Mouse (Mus musculus) midbrain, embryonic 10.5 days (tissue): ENCODE results near the gene Plxdc2. TPM values are rescaled to one million over a fixed set of nuclear protein-coding genes. Genes with fewer than 3 reads are reported as not detected.

Source experiments
- DNase-seq: peaks from one replicate; pipeline ENCODE4 v3.0.0-alpha.2; 2017; ENCODE audit warnings: low spot score
- H3K27ac ChIP-seq: fragments of 300-500 bp; sonication (generic); replicated peaks from 2 replicates; pipeline ENCODE4 v1.5.1; 2016; ENCODE audit warnings: mild to moderate bottlenecking
- H3K27me3 ChIP-seq: fragments of 300-500 bp; sonication (generic); 2 replicates; pipeline ENCODE4 v1.6.1; 2016; ENCODE audit warnings: low read depth, mild to moderate bottlenecking; ENCODE audit not compliant: poor library complexity, severe bottlenecking
- H3K36me3 ChIP-seq: fragments of 300-500 bp; sonication (generic); 2 replicates; pipeline ENCODE4 v1.6.1; 2016; ENCODE audit warnings: mild to moderate bottlenecking, moderate library complexity
- H3K4me1 ChIP-seq: fragments of 300-500 bp; sonication (generic); 2 replicates; pipeline ENCODE4 v1.6.1; 2016
- H3K4me3 ChIP-seq: fragments of 300-500 bp; sonication (generic); 2 replicates; pipeline ENCODE4 v1.5.1; 2016; ENCODE audit warnings: mild to moderate bottlenecking, moderate library complexity
- H3K9me3 ChIP-seq: fragments of 300-500 bp; sonication (generic); replicated peaks from 2 replicates; pipeline ENCODE4 v1.6.1; 2016; ENCODE audit warnings: mild to moderate bottlenecking
- WGBS: fragments of 180-500 bp; shearing (Covaris S2); methylation state at CpG from one replicate; pipeline ENCODE4 v1.1.7; 2016; 5-methylcytosine and 5-hydroxymethylcytosine counted together
- polyA plus RNA-seq: library from polyadenylated mRNA; unstranded; fragments of >200 nt; fragmentation: Nextera tagmentation; extraction: Ambion mirVana; gene quantifications from 2 replicates; pipeline ENCODE4 v1.2.1, GENCODE M21; 2016

The Plxdc2 gene
- polyA plus RNA-seq, 1 experiment from 2014 or later: 16.9 TPM

DNA sequence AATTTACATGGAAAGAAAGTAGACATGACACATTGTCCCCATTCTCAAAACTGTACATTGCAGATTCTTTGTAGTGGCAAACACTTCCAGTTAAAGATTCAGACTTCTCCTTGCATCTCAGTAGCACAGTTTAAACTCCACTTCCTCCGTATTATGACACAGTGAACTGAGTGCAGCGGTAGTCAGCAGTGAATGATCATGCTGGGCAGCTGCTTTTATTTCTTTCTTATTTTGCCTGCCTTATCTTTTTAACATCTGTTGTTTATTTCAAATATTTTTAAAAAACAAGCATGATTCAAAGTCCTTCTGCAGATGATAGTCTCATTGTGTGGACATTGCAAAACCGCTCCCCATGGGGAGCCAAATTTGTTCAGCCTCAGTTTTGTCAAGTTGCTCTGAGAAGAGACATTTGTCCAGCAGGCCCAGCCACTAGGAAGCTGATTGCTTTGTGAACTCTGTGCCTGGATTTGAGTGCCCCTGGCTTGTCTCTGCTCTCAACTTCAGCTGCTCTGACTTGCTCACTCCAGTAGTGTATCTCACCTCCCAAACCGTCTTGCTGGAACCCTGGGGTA is 9.8 kb downstream of the Plxdc2 start:
- 53% methylated on average over 4 of the region's 4 CpGs for WGBS
- Histone ChIP-seq H3K9me3 (no peaks in the 10 kb centered on the region), H3K36me3 (no peaks in the 10 kb centered on the region), H3K4me3 (no peak overlapping the region), H3K27ac (no peak overlapping the region), H3K4me1 (peaks cover 7% of the 10 kb centered on the region), H3K27me3 (no peaks in the 10 kb centered on the region)
- no peak for DNase-seq

DNA sequence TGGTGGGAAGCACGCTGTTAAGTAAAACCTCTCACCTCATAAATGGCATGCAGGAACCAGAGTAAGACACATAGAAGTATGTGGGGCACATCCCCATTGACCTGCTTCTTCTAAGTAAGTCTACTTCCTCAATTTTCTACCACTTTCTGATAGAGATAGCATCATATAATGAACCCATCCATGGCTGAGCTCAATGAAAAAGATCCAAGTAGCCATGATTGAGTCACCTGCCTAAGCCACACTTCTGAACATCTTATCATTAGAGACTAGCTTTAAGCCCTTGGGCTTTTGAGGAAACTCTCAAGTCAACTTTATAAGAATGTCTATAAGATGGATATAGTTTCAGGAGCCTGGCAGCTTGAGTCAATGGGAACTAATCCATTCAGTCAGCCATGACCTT is 14.3 kb downstream of the Plxdc2 start:
- DNase-seq: no peak
- Histone ChIP-seq H3K36me3 (no peaks in the 10 kb centered on the region), H3K4me3 (no peak overlapping the region), H3K27ac (no peak overlapping the region), H3K4me1 (peaks cover 7% of the 10 kb centered on the region), H3K27me3 (no peaks in the 10 kb centered on the region), H3K9me3 (no peaks in the 10 kb centered on the region)
- WGBS: 100% methylated on average over 1 of the region's 1 CpGs

DNA sequence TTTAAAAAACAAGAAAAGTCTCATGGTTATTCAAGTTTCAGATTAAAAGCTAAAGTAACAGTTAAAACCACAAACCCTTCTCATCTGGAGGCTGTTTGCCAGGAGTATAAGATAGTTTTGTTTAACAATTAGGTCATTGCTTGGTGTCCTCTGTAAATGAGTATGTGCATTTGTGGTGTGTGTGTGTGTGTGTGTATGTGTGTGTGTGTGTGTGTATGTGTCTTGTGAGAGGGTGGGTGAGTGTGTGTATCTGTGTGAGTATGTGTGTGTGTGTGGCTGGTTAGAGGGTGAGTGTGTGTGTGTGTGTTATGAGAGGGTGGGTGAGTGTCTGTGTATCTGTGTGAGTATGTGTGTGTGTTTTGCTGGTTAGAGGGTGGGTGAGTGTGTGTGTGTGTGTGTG is 18.2 kb downstream of the Plxdc2 start:
- H3K27me3 ChIP-seq: no peaks in the 10 kb centered on the region
- no peak overlapping the region for H3K27ac ChIP-seq
- H3K9me3 ChIP-seq: no peaks in the 10 kb centered on the region
- H3K4me3 ChIP-seq: no peak overlapping the region
- H3K4me1 ChIP-seq: no peaks in the 10 kb centered on the region
- no peaks in the 10 kb centered on the region for H3K36me3 ChIP-seq
- DNase-seq: no peak

DNA sequence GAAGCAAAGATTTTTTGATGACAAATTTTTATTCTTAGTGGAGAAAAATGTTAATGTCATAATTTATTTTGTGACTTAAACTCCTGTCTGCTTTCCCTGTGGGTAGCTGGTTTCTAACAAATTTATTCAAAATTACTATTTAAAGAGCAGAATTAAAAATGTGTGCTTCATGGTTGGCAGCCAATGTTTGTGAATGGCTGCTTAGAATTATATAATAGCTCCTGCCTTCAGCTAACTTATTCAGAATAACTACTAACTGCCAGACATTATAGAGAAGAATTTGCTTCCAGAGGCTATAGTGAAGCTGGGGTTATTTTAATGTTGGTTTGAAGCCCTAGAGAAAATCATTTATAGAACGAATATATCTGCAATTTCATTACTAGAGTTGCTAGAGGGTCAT is 30.1 kb downstream of the Plxdc2 start:
- H3K4me3 ChIP-seq: no peak overlapping the region
- 81% methylated on average over 1 of the region's 1 CpGs for WGBS
- no peak for DNase-seq

DNA sequence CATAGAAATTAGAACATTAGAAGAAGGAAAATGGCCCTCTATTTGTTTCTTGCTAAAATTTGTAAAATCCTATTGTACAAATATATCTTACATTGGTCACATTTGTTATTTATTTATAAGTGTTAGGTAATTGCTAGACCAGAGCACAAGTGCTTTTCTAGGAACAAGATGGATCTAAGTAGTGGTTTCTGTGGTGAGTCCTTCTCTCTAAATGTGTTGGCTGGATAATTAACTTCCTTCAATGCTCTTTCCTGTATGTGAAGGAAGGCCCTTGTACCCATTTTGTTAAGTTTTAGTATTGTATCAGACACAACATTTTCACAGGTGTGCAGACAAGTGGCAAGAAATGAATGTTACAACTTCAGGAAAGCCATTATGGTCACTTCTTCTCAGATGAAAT is 30.6 kb downstream of the Plxdc2 start:
- Histone ChIP-seq H3K27ac (no peak overlapping the region), H3K27me3 (no peaks in the 10 kb centered on the region), H3K4me1 (no peaks in the 10 kb centered on the region), H3K36me3 (no peaks in the 10 kb centered on the region), H3K4me3 (no peak overlapping the region), H3K9me3 (no peaks in the 10 kb centered on the region)
- DNase-seq: no peak

More for the DNA sequence above, 30.1 kb downstream of the Plxdc2 start:
- Histone ChIP-seq H3K9me3 (no peaks in the 10 kb centered on the region), H3K4me1 (no peaks in the 10 kb centered on the region), H3K36me3 (no peaks in the 10 kb centered on the region), H3K27me3 (no peaks in the 10 kb centered on the region), H3K27ac (no peak overlapping the region)

DNA sequence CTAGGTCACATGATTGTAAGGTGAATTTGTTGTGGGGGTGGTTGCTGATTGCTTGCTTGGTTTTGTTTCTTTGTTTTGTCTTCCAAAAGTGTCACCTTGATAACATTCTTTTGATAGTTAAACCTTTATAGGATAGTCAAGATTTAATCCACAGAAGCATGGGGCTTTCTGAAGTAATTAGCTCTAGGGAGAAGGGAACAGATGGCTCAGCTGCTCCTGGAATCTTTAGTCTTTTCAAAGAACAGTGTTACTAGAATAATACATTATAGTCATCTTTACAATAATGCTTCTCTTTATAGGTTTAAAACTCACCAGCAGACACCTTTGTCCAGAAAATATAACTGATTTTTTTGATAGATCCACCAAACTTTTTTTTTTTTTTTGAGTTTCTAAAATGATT is 31.7 kb downstream of the Plxdc2 start:
- Histone ChIP-seq H3K9me3 (no peaks in the 10 kb centered on the region), H3K27ac (no peak overlapping the region), H3K27me3 (no peaks in the 10 kb centered on the region), H3K36me3 (no peaks in the 10 kb centered on the region), H3K4me1 (no peaks in the 10 kb centered on the region), H3K4me3 (no peak overlapping the region)
- no peak for DNase-seq

DNA sequence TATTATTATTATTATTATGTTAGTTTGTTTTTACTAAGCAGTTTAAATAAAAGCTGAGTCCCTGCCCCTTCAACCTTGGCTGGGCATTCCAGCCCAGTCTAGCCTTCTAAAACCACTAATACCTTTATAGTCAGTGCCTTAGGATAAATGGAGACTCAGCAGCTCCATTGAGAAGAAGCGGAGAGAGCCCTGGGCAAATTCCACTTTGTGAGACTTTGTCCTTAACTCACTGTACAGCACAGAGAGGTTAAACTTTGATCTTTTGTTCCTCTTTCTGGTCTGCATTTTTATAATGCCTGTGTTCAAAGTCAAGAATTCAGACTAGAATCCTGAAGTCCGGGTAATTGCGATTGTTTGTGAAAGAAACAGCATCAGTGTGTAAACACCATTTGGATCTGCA is 41.4 kb downstream of the Plxdc2 start:
- no peaks in the 10 kb centered on the region for H3K27me3 ChIP-seq
- H3K4me1 ChIP-seq: no peaks in the 10 kb centered on the region
- no peak overlapping the region for H3K27ac ChIP-seq
- WGBS: 87% methylated on average over 3 of the region's 3 CpGs
- no peaks in the 10 kb centered on the region for H3K9me3 ChIP-seq
- no peak overlapping the region for H3K4me3 ChIP-seq
- no peaks in the 10 kb centered on the region for H3K36me3 ChIP-seq
- no peak for DNase-seq

DNA sequence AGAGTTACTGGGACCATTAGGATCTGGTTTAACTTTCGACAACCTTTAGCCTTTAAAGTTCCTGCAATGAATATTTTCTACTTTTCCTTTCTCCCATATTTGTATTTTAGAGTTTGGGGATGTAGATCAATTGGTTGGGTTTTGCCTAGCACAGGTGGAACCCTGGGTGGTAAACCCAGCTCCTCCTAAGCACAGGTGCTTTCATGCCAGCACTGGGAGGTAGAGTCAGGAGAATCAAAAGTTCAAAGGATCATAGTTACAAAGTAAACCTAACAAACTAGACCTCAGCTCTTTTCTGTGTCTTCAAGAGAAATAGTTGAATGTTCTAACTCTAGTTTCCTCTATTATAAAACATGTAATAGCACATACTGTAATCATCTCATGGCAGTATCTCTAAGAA is 41.9 kb downstream of the Plxdc2 start:
- no peak for DNase-seq
- no peaks in the 10 kb centered on the region for H3K36me3 ChIP-seq
- 96% methylated on average over 1 of the region's 1 CpGs for WGBS

DNA sequence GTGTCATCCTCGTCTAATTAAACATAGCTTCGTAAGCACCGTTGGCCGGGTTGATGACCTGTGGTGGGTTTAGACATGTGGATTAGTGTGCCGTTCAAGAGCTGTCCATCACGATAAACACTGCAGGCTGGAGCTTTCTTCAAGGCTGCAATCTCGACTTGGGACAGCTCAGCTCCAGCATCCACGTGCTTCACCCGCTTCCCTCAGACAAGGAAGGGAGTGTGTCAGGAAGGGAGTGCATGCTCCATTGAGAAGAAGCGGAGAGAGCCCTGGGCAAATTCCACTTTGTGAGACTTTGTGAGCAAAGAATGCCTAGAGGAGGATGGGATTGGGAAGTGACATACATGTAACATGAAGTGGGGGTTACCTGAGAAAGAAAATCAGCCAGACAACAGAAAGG is 42.8 kb downstream of the Plxdc2 start:
- Histone ChIP-seq H3K4me3 (no peak overlapping the region), H3K9me3 (no peaks in the 10 kb centered on the region), H3K4me1 (no peaks in the 10 kb centered on the region), H3K27me3 (no peaks in the 10 kb centered on the region), H3K36me3 (no peaks in the 10 kb centered on the region), H3K27ac (no peak overlapping the region)
- 80% methylated on average over 10 of the region's 10 CpGs for WGBS
- no peak for DNase-seq

More for the DNA sequence above, 41.9 kb downstream of the Plxdc2 start:
- no peaks in the 10 kb centered on the region for H3K4me1 ChIP-seq
- no peak overlapping the region for H3K27ac ChIP-seq
- H3K27me3 ChIP-seq: no peaks in the 10 kb centered on the region
- no peaks in the 10 kb centered on the region for H3K9me3 ChIP-seq
- H3K4me3 ChIP-seq: no peak overlapping the region

DNA sequence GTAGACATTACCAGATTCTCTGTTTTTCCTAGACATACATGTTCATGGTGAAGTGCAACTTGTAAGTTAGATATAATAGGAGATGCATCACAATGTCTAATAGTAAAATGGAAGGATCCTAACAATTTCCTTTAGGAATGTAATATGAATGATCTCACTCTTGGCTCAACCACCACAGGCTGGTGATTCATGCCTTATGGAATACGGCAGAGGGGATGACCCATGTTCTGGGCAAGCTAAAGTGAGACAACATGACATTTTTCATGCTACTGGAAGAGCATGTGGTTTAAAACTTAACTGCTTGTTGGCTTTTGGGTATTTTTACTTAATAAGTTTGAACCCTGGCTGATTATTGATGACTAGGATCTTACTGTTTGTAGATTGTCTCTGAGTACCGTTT is 50.4 kb downstream of the Plxdc2 start:
- H3K9me3 ChIP-seq: no peaks in the 10 kb centered on the region

DNA sequence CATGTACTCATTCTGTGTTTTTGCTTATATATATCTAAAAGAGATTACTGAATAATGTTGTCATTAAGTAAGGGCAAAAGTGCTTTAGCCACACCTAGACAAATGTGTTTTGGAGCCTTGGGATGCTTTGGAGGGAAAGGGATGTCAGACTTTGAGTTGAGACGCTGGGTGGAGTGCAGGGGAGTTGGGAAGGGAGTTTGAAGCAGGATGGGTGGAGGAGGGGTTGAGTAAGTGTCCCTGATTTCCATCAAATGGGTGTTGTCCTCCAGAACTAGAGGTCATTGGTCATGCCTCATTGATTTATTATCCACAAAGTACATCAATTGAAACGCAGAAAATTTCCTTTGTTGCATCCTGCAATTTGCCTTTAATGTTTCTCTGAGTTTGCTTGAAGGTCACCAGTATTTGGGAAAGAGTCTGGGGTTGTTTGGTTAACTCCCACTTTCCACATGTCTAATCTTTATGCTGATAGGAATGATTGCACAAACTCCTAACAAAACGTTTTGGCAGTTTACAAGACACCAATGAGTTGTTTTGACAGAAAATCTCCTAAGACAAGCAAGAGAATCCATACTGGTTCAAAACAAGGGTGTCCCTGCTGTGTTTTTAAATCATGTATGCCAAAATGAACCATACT is 58.4 kb downstream of the Plxdc2 start:
- no peak overlapping the region for H3K4me3 ChIP-seq
- H3K27me3 ChIP-seq: no peaks in the 10 kb centered on the region
- no peaks in the 10 kb centered on the region for H3K4me1 ChIP-seq
- WGBS: 72% methylated on average over 3 of the region's 3 CpGs
- no peaks in the 10 kb centered on the region for H3K36me3 ChIP-seq
- no peaks in the 10 kb centered on the region for H3K9me3 ChIP-seq
- H3K27ac ChIP-seq: no peak overlapping the region
- DNase-seq: no peak

More for the DNA sequence above, 50.4 kb downstream of the Plxdc2 start:
- Histone ChIP-seq H3K4me3 (no peak overlapping the region), H3K27ac (no peak overlapping the region), H3K27me3 (no peaks in the 10 kb centered on the region), H3K36me3 (no peaks in the 10 kb centered on the region), H3K4me1 (no peaks in the 10 kb centered on the region)
- DNase-seq: no peak
- 91% methylated on average over 2 of the region's 2 CpGs for WGBS

DNA sequence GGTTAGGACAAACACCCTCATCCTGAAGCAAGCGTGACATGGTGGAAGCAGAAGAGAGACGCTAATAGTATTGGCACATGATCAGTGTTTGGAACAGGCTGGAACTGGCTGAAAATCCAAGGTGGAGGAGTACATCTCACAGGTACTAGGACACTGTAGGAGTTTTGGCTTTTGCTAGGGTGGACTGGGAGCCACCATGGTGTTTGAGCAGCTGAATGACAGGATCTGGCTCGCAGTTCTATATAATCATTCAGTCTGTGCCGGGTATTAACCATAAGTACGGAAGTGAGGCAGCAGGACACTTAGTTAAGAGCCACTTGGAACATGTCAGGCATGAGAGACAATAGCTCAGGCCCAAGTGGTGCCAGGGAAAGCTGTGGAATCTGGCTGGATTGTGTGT is 82.9 kb downstream of the Plxdc2 start:
- H3K27ac ChIP-seq: no peak overlapping the region
- H3K9me3 ChIP-seq: no peaks in the 10 kb centered on the region
- WGBS: 89% methylated on average over 5 of the region's 5 CpGs
- DNase-seq: no peak
- no peaks in the 10 kb centered on the region for H3K27me3 ChIP-seq
- no peaks in the 10 kb centered on the region for H3K36me3 ChIP-seq
- no peaks in the 10 kb centered on the region for H3K4me1 ChIP-seq
- no peak overlapping the region for H3K4me3 ChIP-seq

DNA sequence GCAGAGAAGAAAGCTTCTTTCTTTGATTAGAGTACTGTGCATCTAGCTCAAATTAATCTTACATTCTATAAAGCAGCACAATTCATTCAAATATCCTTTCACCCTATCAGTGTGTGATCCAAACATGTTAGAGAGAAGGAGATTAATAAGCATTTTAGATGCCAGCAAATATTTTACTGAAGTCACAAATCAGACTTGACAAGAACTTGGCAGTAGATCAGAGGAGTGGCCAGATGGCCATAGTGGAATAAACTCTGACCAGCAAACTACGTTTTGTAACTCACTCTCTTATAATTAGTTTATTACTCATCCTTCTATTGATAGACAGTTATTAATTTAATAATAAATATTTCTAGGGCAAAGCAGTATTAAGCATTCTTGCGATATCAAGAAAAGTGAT is 86.5 kb downstream of the Plxdc2 start:
- Histone ChIP-seq H3K36me3 (no peaks in the 10 kb centered on the region), H3K27me3 (no peaks in the 10 kb centered on the region), H3K4me3 (no peak overlapping the region), H3K27ac (no peak overlapping the region), H3K9me3 (no peaks in the 10 kb centered on the region), H3K4me1 (no peaks in the 10 kb centered on the region)
- 85% methylated on average over 2 of the region's 2 CpGs for WGBS
- no peak for DNase-seq

DNA sequence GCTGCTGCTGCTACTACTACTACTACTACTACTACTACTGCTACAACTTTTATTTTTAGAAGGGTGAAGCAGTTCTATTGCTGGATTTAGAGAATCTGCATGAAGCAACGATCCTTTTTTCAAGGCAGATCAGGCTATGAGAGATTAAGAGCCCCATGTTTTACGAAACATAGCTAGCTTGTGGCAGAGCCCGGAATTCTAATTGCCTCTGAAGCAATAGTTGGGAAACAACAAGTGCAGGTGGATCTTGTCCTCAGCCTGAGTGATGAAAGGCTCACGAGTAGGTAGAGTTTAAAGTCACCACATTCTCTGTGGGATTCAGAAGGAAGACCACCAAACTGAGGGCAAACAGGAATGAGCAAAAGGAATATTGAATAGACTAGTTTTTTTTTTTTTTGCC is 91.8 kb downstream of the Plxdc2 start:
- DNase-seq: no peak
- Histone ChIP-seq H3K27ac (no peak overlapping the region), H3K36me3 (no peaks in the 10 kb centered on the region), H3K27me3 (no peaks in the 10 kb centered on the region), H3K4me3 (no peak overlapping the region), H3K4me1 (peaks cover 7% of the 10 kb centered on the region), H3K9me3 (peaks cover 4% of the 10 kb centered on the region; the same call in 1 of the 2 replicates)
- WGBS: 91% methylated on average over 4 of the region's 4 CpGs
